Mouse (Mus musculus) olfactory bulb, adult 2 months (tissue): Measurements from ENCODE around the gene Rapgef5. TPM values are rescaled to one million over a fixed set of nuclear protein-coding genes. Genes with fewer than 3 reads are reported as not detected.

Source experiments
- H3K27ac ChIP-seq: fragments of 200-500 bp; 2 replicates; pipeline ENCODE4 v1.5.1; 2012; ENCODE audit warnings: low read depth, low read length; ENCODE audit not compliant: insufficient read depth
- H3K4me1 ChIP-seq: fragments of 200-500 bp; 2 replicates; pipeline ENCODE4 v1.6.1; 2012; ENCODE audit warnings: low read length; ENCODE audit not compliant: control insufficient read depth, insufficient read depth
- H3K4me3 ChIP-seq: fragments of 200-500 bp; 2 replicates; pipeline ENCODE4 v1.5.1; 2012; ENCODE audit warnings: mild to moderate bottlenecking, low read depth, low read length, moderate library complexity; ENCODE audit not compliant: insufficient read depth
- CTCF ChIP-seq: fragments of 200-500 bp; IDR thresholded peaks from 2 replicates; pipeline ENCODE4 v1.5.1; 2012; ENCODE audit warnings: low read depth, mild to moderate bottlenecking, low read length, moderate library complexity; ENCODE audit not compliant: insufficient read depth
- POLR2A ChIP-seq: fragments of 200-500 bp; IDR thresholded peaks from 2 replicates; pipeline ENCODE4 v1.6.1; 2012; ENCODE audit warnings: mild to moderate bottlenecking, low read depth, low read length, moderate library complexity; ENCODE audit not compliant: insufficient read depth
- WGBS: fragments of 180-500 bp; shearing (Covaris S2); methylation state at CpG from one replicate; pipeline ENCODE4 v1.1.7; 2018; 5-methylcytosine and 5-hydroxymethylcytosine counted together
- polyA plus RNA-seq: library from polyadenylated mRNA; stranded (reverse); fragments of >200 nt; gene quantifications from 2 replicates; pipeline ENCODE4 v1.2.4, GENCODE M21; 2012; ENCODE audit warnings: low replicate concordance; ENCODE audit not compliant: missing spikeins, insufficient read depth, insufficient read length

Rapgef5 gene
- polyA plus RNA-seq, 1 experiment, result not detected

DNA sequence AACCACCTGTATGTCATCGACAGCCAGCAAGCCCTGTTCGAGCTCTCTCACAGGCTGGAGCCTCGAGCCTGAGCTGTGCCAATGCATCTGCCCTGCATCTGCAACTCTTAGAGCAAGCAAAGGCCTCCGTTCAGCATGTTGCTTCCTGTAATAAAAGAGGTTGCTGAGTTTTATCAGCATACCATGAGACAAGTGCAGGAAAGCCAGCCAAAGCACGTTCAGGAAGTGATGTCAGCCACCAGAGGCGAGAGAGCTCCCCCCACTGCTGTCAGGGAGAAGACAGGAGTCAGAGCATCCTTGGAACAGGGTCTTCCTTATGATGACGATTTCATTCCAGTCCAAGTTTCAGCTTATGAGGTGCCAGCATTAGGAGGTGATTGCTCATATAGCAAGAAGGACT is 239.7 kb downstream of the Rapgef5 start:
- WGBS, result 66% methylated on average over 7 of the region's 7 CpGs
- TF ChIP-seq POLR2A (no peak), CTCF (no peak)
- Histone ChIP-seq H3K4me1 (peaks cover 8% of the 10 kb centered on the region), H3K4me3 (no peak overlapping the region), H3K27ac (no peak overlapping the region)

DNA sequence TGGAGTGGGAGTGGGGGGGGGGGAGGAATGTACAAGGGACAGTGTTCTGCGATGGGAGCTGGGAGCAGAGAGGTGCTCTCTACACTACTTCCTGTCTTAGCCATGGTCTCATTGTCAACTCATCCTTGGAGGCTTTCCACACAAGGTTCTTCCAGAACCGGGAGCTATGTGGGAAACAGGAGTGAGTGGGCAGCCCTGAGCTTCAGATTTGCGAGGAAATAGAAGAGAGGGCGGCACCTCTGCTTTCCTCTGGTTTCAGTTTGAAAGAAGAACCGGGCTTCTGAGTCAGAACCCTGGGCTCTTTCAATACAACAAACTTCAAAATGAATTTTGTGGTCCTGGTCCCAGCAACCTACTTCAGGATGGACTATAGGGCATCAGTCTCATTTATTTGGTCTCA is 244.1 kb downstream of the Rapgef5 start:
- Histone ChIP-seq H3K4me1 (peaks cover 13% of the 10 kb centered on the region), H3K4me3 (no peak overlapping the region), H3K27ac (no peak overlapping the region)
- 44% methylated on average over 5 of the region's 5 CpGs for WGBS
- TF ChIP-seq POLR2A, result no peak

- H3K4me1 ChIP-seq, result peaks cover 13% of the 10 kb centered on the region
- H3K27ac ChIP-seq, result no peak overlapping the region
- TF ChIP-seq CTCF, result no peak
- no peak for TF ChIP-seq POLR2A
- H3K4me3 ChIP-seq, result no peak overlapping the region
Measured at GRCm38 (mm10) chr12:117760846-117761245, 244.6 kb downstream of the Rapgef5 start.

DNA sequence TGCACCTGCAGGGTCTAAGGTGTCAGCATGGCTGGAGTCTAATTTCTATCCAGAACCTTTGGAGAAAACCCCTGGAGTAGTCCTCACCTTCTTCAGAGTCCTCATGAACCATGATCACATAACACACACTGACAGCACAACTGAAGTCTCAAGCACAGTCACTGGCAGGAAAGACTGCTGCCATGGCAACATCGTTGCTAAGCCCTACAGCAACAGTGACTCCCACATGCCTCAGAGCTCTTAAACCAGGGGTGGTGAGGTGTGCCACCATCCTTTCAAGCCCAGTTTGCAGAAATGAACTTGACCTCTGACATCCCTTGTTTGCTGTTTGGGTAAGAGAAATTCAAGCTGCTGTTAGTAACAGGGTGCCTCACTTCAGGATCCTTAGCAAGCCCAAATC is 245.4 kb downstream of the Rapgef5 start:
- no peak overlapping the region for H3K4me3 ChIP-seq
- WGBS, result 26% methylated on average over 1 of the region's 1 CpGs
- H3K27ac ChIP-seq, result no peak overlapping the region
- TF ChIP-seq CTCF, result no peak
- no peak for TF ChIP-seq POLR2A
- peaks cover 13% of the 10 kb centered on the region for H3K4me1 ChIP-seq

DNA sequence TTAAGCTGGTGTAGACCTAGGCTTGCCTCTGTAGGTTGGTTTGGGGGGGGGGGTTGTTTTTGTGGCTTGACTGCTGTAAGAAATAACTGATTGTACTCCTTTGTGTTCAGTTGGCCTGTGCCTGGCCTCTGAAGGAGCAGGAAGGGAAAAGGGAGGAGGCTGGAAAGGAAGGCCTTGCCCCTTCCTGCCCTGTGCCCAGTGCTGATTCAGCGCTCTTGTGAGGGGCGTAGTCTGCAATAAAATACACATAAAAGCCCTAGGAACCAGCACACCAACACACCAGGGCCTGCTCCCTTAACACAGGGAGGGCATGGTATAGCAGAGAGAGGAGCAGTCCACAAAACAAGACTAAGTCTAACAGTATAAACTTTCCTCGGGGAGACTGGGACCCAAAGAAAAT is 247.0 kb downstream of the Rapgef5 start:
- WGBS, result 82% methylated on average over 3 of the region's 3 CpGs
- H3K4me3 ChIP-seq, result no peak overlapping the region
- H3K4me1 ChIP-seq, result peaks cover 13% of the 10 kb centered on the region
- H3K27ac ChIP-seq, result no peak overlapping the region
- TF ChIP-seq POLR2A (no peak), CTCF (no peak)

- no peak overlapping the region for H3K4me3 ChIP-seq
- WGBS, result 5% methylated on average over 7 of the region's 7 CpGs
- peaks cover 11% of the 10 kb centered on the region for H3K4me1 ChIP-seq
- TF ChIP-seq POLR2A (no peak), CTCF (no peak)
- H3K27ac ChIP-seq, result no peak overlapping the region
Measured at GRCm38 (mm10) chr12:117764839-117765238, 248.6 kb downstream of the Rapgef5 start.

DNA sequence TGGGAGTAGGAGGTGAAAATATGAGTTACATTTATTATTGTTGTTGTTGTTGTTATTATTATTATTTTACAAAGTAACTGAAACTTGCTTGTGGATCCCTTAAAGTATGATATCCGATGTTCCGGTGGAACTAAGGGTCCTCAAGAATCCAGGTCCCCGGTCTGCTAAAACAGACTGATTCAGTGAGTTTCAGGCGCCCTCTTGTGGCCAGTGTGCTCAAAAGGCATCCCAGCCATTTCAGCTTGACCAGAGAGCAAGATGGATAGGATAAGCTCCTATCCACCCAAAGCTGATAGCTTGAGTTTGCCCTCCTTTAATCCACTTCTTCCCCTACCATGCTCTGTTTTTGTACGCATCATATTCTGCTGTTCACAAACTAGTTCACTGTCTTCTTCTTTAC is 252.8 kb downstream of the Rapgef5 start:
- WGBS, result 5% methylated on average over 5 of the region's 5 CpGs
- no peak overlapping the region for H3K4me3 ChIP-seq
- H3K4me1 ChIP-seq, result peaks cover 3% of the 10 kb centered on the region; the same call in 1 of the 2 replicates
- no peak overlapping the region for H3K27ac ChIP-seq
- peak; percentile 74; the same call in 1 of the 2 replicates for TF ChIP-seq CTCF
- no peak for TF ChIP-seq POLR2A

DNA sequence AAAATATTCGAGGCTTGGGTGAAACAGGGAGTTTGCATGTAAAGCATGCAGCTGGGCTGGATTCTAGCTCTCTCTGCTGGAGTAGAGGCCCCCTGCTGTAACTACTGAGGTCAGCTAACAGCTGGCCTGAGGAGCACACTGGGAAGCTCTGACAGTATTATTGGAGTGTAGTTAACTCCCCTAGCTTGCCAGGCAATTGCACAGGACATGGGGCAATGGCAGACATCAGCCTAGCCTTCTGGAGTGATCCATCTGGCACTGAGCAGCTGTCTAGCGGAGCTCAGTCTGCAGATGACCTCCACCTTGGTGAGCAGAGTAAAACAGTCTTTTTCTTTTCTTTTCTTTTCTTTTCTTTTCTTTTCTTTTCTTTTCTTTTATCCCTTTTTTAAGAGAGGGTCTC is 253.9 kb downstream of the Rapgef5 start:
- H3K4me1 ChIP-seq, result peaks cover 3% of the 10 kb centered on the region; the same call in 1 of the 2 replicates
- no peak overlapping the region for H3K27ac ChIP-seq
- WGBS, result 62% methylated on average over 2 of the region's 2 CpGs
- H3K4me3 ChIP-seq, result no peak overlapping the region
- TF ChIP-seq CTCF (no peak), POLR2A (no peak)

DNA sequence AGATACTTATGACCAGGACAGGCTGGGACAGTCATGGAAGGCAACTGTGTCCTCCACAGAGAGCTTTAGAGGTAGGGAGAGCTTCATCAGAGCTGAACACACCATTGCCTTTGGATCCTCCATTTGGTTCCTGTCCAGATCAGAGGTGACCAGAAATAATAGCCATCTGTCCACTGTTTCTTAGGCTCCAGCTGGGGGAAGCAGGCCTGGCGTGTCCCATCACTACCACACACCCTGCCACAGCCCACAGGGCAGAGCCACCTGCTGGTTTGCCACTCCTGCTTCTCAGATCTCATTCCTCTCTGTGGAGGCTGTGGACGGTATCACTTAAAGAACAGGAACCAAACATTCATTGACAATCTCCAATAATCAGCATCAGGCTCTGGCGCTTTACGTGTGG is 254.9 kb downstream of the Rapgef5 start:
- TF ChIP-seq CTCF (no peak), POLR2A (no peak)
- H3K27ac ChIP-seq, result no peak overlapping the region
- H3K4me3 ChIP-seq, result no peak overlapping the region
- H3K4me1 ChIP-seq, result peaks cover 3% of the 10 kb centered on the region; the same call in 1 of the 2 replicates
- WGBS, result 93% methylated on average over 4 of the region's 4 CpGs

DNA sequence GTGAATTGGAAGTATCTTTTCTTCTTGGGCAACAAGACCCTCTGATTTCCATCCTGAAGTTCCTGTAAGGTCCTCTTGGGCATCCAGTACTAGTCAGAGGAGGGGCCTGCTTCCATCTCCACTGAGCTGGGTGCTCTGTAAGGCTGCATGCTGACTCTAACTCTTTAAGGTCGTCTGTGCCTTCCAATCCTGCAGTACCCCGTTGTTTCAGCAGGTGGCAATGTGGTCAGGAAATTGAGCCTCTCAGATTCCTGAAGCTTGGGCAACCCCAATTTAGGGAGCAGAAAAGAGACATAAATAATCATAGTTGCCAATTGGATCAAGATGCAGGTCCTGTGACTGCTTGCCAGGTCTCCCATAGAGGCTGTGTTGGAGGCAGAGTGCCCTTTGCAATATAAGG is 256.4 kb downstream of the Rapgef5 start:
- 1% methylated on average over 2 of the region's 2 CpGs for WGBS

More for the DNA sequence above, 256.4 kb downstream of the Rapgef5 start:
- peak overlapping the region; percentile 50 for H3K27ac ChIP-seq
- TF ChIP-seq CTCF (peak; percentile 43; the same call in 1 of the 2 replicates), POLR2A (no peak)
- no peak overlapping the region for H3K4me3 ChIP-seq
- H3K4me1 ChIP-seq, result peaks cover 3% of the 10 kb centered on the region; the same call in 1 of the 2 replicates
